Mouse (Mus musculus) lung, adult 18-20 months (tissue): ENCODE measurements at regions not wholly inside any gene's neighbourhood (a gene's known extent, or its start where the extent isn't known, plus 50 kb on each side); places are given as distances from the start of the nearest gene placed in this dataset.
A peak's percentile ranks its signal among the peaks of the same experiment; 100 is the strongest.

Experiments
- DNase-seq, 2 experiments: peaks; one replicate each; pipeline ENCODE4 v3.0.0; 2022; ENCODE audit warnings: mixed read lengths in 2 of 2

DNA sequence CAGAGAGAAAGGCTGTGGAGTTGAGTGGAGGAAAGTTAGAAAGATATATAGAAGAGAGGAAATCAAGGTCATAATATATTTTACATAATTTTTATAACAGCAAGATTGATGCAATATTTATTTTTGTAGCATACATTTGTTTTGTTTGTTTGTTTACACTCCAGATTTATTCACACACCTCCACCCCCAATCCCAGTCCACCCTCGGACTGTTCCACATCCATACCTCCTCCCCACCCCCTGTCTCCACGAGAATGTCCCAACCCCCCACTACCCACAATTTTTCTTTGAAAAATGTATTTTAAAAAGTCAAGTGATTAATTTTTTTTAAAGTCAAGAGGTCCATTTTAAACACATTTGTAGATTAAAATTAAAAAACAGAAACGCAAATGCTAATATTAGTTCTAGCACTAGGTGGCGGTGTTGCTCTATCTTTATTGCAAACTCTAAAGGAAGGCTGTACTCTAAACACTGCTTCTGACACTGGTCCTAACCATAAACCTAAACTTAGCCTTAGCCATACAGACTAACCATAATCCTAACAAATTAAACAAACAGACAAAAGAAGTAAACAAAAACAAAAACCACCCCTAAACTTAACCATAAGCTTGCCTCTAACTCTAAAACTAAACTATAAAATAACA is 67.8 kb downstream of the Olfr1505 start:
- DNase-seq = peak in 1 of 2 experiments; percentile 21

DNA sequence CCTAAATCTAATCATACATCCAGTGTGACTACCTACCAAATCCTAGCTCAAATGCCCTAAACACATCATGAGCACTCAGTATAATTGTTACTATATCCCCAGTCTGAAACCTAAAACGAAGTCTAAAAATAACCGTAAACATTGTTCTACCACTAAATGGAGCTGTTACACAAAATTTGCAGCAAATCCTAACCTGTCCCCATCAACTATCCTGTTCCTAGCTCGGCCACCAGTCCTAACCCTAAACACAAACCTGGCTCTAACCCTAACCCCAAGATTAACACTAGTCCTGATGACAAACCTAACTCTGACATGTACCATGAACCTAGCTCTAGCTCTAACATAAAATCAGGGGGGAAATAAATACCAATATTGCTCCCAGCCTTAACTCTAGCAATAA is 69.5 kb downstream of the Olfr1505 start:
- DNase-seq = no peak
